Mouse (Mus musculus) liver, adult 2 months (tissue): ENCODE results near the gene Aff2.

Experiments used
- CTCF ChIP-seq: fragments of 200-500 bp; IDR thresholded peaks from 2 replicates; pipeline ENCODE4 v1.5.1; 2011; ENCODE audit warnings: low read depth, low read length, control low read depth
- POLR2A ChIP-seq: fragments of 200-500 bp; IDR thresholded peaks from 2 replicates; pipeline ENCODE4 v1.6.1; 2011; ENCODE audit warnings: low read length, control low read depth; ENCODE audit not compliant: insufficient read depth; ENCODE audit errors: extremely low read depth

DNA sequence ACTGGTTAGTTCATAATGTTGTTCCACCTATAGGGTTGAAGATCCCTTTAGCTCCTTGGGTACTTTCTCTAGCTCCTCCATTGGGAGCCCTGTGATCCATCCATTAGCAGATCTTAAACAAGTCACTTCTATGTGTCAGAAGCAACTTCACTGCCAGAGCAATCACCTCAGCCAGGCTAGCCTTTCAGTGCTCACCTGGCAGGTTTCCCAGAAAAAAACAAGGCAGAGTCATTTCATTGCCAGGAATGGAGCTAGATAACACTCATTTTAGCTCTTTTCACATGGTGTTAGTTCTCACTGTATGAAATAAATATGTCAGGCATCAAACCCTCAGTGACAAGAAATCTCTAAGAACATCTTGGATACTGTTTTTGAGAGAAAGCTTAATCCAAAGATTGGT is 22.8 kb upstream of the Aff2 start:
- no peak for TF ChIP-seq CTCF
- no peak for TF ChIP-seq POLR2A
